Mouse (Mus musculus): ENCODE measurements at regions not wholly inside any gene's neighbourhood (a gene's known extent, or its start where the extent isn't known, plus 50 kb on each side); places are given as distances from the start of the nearest gene placed in this dataset.
A peak's percentile ranks its signal among the peaks of the same experiment; 100 is the strongest.

DNA sequence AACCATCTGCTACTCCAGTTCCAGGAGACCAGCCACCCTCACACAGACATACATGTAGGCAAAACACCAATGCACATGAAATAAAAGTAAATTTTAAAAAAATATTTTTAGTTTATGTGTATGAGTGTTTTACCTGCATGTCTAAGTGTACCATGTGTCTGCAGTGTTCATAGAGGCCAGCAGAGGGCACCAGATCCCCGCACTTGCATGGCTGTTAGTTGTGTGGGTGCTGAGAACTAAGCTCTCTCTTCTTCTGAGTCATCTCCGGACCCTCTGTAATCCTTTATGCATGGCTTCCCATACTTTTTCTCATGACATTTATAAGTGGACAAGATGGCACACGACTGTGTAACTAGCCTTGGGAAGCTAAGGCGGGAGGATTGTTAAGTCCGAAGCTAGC lies 112.2 kb upstream of the 1600014C23Rik start:
- no peak for DNase-seq
- intact Hi-C loops (cut with DNase I): loop anchor here (1.0 to 5.0 kb wide), 3 partner anchors 27 to 109 kb away; no protein-coding TSS in a partner anchor
- Histone ChIP-seq H3K4me3 (no peak overlapping the region), H3K27ac (no peak overlapping the region)
- TF ChIP-seq CTCF (IDR thresholded peaks at IDR 0.05): peak; percentile 53

DNA sequence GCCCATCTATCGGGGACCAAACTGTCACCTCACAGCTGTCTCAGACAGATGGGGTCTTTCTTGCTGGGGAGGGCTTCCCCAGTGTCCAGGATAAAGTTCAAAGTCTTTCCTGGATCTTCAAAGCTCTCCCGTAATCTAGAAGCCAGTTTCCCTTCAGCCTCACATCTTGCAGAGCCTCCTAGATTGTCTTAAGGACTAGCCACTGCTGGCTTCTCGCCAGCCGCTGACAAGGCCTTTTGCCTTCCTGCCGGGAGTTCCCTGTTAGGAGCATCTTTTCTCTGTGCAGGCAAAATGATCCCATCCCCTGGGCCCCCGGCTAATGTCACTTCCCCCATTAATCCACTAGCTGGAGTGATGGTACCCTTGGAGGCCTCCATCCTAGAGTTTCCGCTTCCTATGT lies 103.1 kb upstream of the 1600014C23Rik start:
- H3K4me3 ChIP-seq: no peak overlapping the region
- intact Hi-C loops (cut with DNase I): no loop called here
- DNase-seq: peak; percentile 46
- H3K27ac ChIP-seq: no peak overlapping the region
- TF ChIP-seq CTCF (IDR thresholded peaks at IDR 0.05): no peak

DNA sequence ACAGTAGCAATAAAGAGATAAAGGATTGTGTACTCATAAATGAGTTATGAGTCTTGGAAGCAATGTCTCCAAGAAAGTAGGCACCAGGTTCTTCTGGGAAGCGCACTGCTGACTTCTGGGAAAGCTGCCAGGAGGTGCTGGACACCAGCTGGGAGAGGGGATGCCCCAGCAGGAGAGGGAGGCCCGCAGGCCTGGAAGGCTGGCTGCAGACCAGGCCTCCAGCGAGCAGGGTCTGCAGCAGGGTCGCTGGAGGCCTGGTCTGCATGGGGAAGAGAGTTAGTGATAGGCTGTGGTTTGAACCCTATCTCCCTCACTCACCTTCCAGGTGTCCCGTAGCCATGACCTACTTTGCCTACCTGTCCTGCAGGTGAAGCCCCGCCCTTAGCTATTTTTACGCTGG lies 102.6 kb upstream of the 1600014C23Rik start:
- peak; percentile 53 for DNase-seq
- Histone ChIP-seq H3K4me3 (no peak overlapping the region), H3K27ac (no peak overlapping the region)
- no peak for TF ChIP-seq CTCF (IDR thresholded peaks at IDR 0.05)
- intact Hi-C loops (cut with DNase I): no loop called here

DNA sequence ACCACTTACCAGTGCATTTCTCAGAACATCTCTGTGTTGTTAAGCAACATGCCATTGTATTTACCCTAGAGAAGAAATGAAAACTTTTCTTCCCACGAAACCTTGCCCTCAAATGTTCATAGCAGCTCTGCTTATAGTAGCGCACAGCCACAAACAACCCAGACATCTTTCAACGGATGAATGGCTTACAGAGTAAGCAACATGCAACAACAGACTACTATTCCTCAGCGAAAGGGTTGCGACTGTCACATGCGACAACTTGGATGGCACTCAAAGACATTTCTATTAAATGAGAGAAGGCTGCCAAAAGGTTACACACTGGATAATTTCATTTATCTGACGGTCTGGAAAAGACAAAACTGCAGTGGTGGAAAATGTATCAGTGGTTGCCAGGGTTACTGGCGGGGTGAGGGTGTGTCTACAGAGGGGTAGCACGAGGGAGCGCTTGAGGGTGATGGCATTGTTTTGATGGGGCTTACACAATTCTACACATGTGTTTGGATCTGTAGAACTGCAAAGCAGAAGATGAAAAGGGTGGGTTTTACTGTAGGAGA lies 101.0 kb upstream of the 1600014C23Rik start:
- no peak overlapping the region for H3K4me3 ChIP-seq
- DNase-seq: no peak
- H3K27ac ChIP-seq: no peak overlapping the region
- intact Hi-C loops (cut with DNase I): no loop called here
- TF ChIP-seq CTCF (IDR thresholded peaks at IDR 0.05): no peak

DNA sequence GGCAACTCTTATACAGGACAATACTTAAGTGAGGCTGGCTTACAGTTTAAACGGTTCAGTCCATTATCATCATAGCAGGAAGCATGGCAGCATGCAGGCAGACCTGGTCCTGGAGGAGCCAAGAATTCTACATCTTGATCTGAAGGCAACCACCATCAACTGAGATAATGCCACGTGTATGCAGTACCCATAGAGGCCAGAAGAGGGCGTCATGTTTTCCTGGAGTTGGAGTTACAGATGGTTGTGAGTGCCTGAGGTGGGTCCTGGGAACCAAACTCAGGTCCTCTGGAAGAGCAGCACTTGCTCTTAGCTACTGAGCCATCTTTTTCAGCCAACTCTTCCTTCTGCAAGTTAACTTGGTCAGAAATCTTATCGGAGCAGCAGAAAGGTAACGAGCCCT lies 96.7 kb upstream of the 1600014C23Rik start:
- no peak overlapping the region for H3K27ac ChIP-seq
- no peak for DNase-seq
- TF ChIP-seq CTCF (IDR thresholded peaks at IDR 0.05): peak; percentile 23; the same call in 1 of the 2 replicates
- intact Hi-C loops (cut with DNase I): no loop called here
- no peak overlapping the region for H3K4me3 ChIP-seq

DNA sequence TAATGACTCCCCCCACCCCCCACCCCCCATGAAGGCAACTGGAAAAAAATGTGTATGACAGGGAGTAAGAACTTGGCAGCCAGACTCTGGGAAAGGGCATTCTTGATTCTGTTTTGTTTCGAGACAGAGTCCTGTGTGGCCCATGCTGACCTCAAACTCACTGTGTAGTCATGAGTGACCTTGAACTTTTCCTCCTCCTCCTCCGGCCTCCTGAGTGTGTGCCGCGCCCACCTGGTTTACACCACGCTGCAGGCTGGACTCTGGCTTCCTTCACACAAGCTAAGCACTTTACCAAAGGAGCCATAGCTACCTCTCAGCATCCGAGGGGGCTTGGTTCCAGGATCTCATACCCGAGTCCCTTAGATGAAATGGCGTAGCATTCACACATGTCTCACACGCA lies 95.9 kb upstream of the 1600014C23Rik start:
- Histone ChIP-seq H3K4me3 (no peak overlapping the region), H3K27ac (no peak overlapping the region)
- no peak for DNase-seq
- intact Hi-C loops (cut with DNase I): no loop called here
- no peak for TF ChIP-seq CTCF (IDR thresholded peaks at IDR 0.05)

DNA sequence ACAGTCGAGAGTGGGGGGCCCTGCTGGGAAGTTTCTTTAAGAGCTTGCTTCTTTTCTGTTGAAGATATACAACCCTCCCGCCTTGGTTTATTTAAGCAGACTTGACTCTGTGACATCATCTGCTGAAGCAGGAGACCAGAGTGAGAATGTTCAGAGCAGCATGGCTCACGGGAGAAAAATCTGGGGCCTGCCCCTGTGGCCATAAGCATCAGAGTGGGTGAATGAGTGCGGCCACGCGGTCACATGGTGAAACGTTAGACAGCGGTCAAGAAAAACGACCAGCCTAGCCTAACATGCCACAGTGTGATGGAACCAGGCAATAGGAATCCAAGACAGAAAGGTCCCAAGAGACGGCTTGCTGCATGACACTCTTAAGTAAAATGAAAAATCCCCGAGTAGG lies 95.2 kb upstream of the 1600014C23Rik start:
- intact Hi-C loops (cut with DNase I): no loop called here
- H3K27ac ChIP-seq: no peak overlapping the region
- no peak overlapping the region for H3K4me3 ChIP-seq
- no peak for TF ChIP-seq CTCF (IDR thresholded peaks at IDR 0.05)
- no peak for DNase-seq

DNA sequence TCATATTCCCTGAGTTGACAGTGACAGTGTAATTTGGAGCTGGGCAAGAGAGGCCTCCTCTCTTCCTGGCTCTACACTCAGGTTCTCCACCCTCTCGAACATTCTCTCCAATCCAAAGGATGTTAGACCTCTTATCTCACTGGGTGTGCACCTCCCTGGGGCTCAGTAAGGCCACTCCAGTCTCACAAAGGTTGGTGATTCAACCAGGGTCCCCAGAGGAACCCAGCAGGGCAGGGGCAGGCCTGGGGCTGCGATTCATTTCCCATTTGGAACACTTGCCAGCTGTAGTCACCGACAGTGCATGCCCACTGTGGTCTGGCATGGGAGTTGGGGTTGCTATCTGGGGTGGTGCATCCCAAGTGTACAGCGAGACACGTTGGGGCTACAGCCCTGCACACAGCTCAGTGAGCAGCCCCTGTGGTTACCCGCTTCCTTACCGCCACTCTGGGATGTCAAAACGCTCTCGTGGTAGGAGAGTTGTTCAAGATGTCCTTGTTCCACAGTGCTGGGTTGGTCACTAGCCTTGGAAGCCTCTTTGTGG lies 94.7 kb upstream of the 1600014C23Rik start:
- Histone ChIP-seq H3K4me3 (no peak overlapping the region), H3K27ac (no peak overlapping the region)
- no peak for TF ChIP-seq CTCF (IDR thresholded peaks at IDR 0.05)
- peak; percentile 51 for DNase-seq
- intact Hi-C loops (cut with DNase I): no loop called here

DNA sequence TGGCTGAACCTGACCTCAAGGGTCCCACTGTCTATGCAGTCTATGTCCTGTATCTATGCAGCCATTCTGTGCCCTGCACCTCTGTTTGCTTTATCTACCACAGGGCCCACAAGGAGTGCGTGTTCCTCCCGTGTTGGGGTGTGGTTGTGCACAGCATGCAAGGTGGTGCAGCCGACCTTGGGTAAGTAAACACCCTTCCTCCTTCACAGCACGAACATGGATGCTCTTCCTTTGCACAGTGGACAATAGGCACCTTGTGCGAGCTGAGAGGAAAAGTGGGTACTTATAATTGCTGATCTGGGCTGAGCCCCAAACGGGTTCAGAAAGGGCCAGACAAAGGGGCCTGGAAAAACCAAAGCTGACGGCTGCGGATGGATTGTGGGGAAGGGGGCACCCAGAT lies 91.3 kb upstream of the 1600014C23Rik start:
- intact Hi-C loops (cut with DNase I): loop anchor here (2.0 kb wide), 1 partner anchor 16 kb away; no protein-coding TSS in a partner anchor
- no peak overlapping the region for H3K4me3 ChIP-seq
- no peak for DNase-seq
- no peak overlapping the region for H3K27ac ChIP-seq
- no peak for TF ChIP-seq CTCF (IDR thresholded peaks at IDR 0.05)

DNA sequence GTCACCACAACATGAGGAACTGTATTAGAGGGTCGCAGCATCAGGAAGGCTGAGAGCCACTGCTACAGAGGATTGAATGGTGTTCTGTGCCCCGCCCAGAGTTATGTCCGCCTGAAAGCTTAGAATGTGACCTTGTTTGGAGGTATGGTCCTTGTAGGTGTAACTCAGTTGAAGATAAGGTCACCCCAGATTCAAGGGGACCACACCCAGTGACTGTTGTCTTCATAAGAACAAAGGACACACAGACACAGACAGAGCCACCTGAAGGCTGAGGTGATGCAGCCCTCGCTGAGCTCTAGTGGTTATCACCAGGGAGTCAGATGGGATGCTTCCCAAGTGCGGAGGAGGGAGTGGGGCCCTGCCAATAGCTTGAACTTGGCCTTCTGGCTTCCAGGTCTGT lies 89.9 kb upstream of the 1600014C23Rik start:
- intact Hi-C loops (cut with DNase I): no loop called here
- no peak for TF ChIP-seq CTCF (IDR thresholded peaks at IDR 0.05)
- H3K4me3 ChIP-seq: no peak overlapping the region
- no peak for DNase-seq
- H3K27ac ChIP-seq: no peak overlapping the region

DNA sequence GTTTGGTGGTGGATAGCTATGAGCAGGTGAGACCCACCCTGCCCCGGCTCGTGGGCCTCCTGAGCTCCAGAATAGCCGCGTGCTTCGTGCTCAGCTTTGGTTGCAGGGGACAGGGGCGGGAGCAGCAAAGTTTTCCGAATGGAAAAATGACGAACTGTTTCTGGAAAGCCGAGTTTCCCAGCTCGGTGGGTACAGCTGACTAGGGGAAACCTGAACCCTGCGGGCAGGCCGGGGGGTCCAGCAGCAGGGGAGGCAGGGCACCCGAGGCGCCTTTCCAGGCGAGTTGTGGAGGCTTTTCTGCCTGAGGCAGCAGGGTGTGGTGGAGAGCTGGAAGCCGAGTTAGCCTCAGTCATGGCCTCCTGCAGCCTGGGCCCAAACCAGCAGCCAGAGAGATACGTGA lies 88.8 kb upstream of the 1600014C23Rik start:
- Histone ChIP-seq H3K27ac (no peak overlapping the region), H3K4me3 (no peak overlapping the region)
- no peak for TF ChIP-seq CTCF (IDR thresholded peaks at IDR 0.05)
- DNase-seq: no peak
- intact Hi-C loops (cut with DNase I): no loop called here

DNA sequence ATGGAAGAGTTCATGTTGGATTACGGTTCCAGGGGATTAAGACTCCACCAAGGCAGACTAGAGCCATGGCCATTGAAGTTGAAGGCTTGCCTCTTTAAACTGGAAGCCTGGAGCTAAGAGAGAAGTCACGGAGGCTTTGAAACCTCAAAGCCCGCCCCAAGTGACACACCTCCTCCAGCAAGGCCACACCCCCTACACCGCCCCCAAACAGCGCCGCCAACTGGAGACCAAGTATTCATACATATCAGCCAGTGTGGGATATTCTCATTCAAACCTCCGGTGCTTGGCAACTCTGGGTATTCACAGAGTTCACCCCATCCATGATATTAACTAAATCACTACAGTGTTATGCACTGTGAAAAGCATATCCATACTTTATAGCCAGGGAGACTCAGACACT lies 87.7 kb upstream of the 1600014C23Rik start:
- intact Hi-C loops (cut with DNase I): no loop called here
- H3K27ac ChIP-seq: no peak overlapping the region
- no peak overlapping the region for H3K4me3 ChIP-seq
- DNase-seq: no peak
- TF ChIP-seq CTCF (IDR thresholded peaks at IDR 0.05): no peak

DNA sequence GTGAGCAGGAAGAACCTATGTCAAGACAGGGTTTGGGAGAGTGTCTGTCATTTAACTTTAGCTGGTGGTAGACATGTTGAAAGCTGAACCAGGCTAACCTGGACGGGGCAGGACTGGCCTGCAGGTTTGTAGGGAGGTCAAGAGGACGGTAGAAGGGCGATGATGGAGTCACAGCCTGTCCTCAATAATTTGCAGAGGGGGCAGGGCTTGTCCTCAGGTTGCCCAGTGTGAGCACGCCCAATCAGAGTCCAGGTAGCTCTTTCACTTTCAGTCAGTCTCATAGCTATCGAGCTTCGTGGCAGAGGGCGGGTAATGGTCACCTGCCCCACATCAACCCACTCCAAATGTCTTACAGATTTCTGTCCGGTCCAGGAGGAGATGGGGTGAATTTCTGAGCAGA lies 85.5 kb upstream of the 1600014C23Rik start:
- intact Hi-C loops (cut with DNase I): loop anchor here (1.0 to 10.0 kb wide), 2 partner anchors 26 to 306 kb away; no protein-coding TSS in a partner anchor
- TF ChIP-seq CTCF (IDR thresholded peaks at IDR 0.05): no peak
- no peak overlapping the region for H3K27ac ChIP-seq
- DNase-seq: no peak
- H3K4me3 ChIP-seq: no peak overlapping the region

DNA sequence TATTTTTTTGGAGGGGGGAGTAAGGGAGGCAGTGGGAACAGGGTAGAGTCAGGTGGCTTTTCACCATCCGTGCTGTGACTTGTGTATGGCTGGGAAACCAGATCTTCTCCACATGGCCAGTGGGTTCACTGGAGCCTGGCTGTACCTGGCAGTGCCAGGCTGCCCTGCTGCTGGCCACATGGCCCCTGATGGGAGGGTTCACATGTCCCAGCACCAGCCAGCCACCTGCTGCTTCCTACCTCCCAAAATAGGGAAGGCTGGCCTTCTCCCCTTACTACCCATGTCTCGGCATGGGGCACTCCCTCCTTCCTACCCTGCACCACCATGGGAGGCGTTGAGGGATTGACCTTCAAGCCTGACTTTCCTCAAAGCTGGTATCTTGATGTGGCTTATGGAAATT lies 82.9 kb upstream of the 1600014C23Rik start:
- no peak for TF ChIP-seq CTCF (IDR thresholded peaks at IDR 0.05)
- intact Hi-C loops (cut with DNase I): loop anchor here (1.0 to 10.0 kb wide), 4 partner anchors 31 to 308 kb away; no protein-coding TSS in a partner anchor
- DNase-seq: peak; percentile 93
- H3K4me3 ChIP-seq: no peak overlapping the region
- peak overlapping the region; percentile 96 for H3K27ac ChIP-seq
